Mouse (Mus musculus): ENCODE measurements around the gene Pth1r. TPM values are rescaled to one million over a fixed set of nuclear protein-coding genes. Genes with fewer than 3 reads are reported as not detected.

Gene Pth1r
- 7.4 and 11.0 TPM in 2 replicates for total RNA-seq (2014; rRNA removed)
- polyA plus RNA-seq (2012; rRNA removed): 24.4 and 28.1 TPM in 2 replicates

- 77% methylated on average over 7 of the region's 7 CpGs for WGBS
- Histone ChIP-seq H3K36me3 (ENCODE audit: control insufficient read depth, insufficient read depth, low read length) (no peaks in the 10 kb centered on the region), H3K27me3 (ENCODE audit: control insufficient read depth, insufficient read depth, low read length) (peaks cover 8% of the 10 kb centered on the region), H3K9ac (ENCODE audit: low read depth, low read length) (peak within 1 kb of the TSS; percentile 3), H3K27ac (replicated peaks; ENCODE audit: insufficient read depth, low read depth, low read length) (peak within 1 kb of the TSS; percentile 54; the same call in 1 of the 2 replicates), H3K4me3 (ENCODE audit: insufficient read depth, low read depth, low read length) (peak within 1 kb of the TSS; percentile 28), H3K4me1 (ENCODE audit: control insufficient read depth, insufficient read depth, low read length) (no peaks in the 10 kb centered on the region), H3K79me2 (ENCODE audit: control insufficient read depth, insufficient read depth, low read length) (no peaks in the 10 kb centered on the region)
- TF ChIP-seq POLR2A (IDR thresholded peaks at IDR 0.05; ENCODE audit: extremely low read depth, insufficient read depth, low read length) (no peak), CTCF (IDR thresholded peaks at IDR 0.05; ENCODE audit: low read depth, low read length) (no peak)
- no peak for DNase-seq (ENCODE audit: extremely low read depth, low read depth, low spot score)
These were observed at the start of gene Pth1r for GRCm38 (mm10) chr9:110746961-110747360. Pth1r (minus strand) TSS chr9:110747145.

GRCm38 (mm10) chr9:110790462-110790861 lies 43.5 kb upstream of the Pth1r start:
- 88% methylated on average over 4 of the region's 4 CpGs for WGBS
- TF ChIP-seq CTCF (IDR thresholded peaks at IDR 0.05; ENCODE audit: low read depth, low read length) (no peak), POLR2A (IDR thresholded peaks at IDR 0.05; ENCODE audit: extremely low read depth, insufficient read depth, low read length) (no peak)
- Histone ChIP-seq H3K4me1 (ENCODE audit: control insufficient read depth, insufficient read depth, low read length) (no peaks in the 10 kb centered on the region), H3K36me3 (ENCODE audit: control insufficient read depth, insufficient read depth, low read length) (no peaks in the 10 kb centered on the region), H3K4me3 (ENCODE audit: insufficient read depth, low read depth, low read length) (no peak overlapping the region), H3K27ac (replicated peaks; ENCODE audit: insufficient read depth, low read depth, low read length) (no peak overlapping the region), H3K9ac (ENCODE audit: low read depth, low read length) (no peak overlapping the region), H3K27me3 (ENCODE audit: control insufficient read depth, insufficient read depth, low read length) (no peaks in the 10 kb centered on the region), H3K79me2 (ENCODE audit: control insufficient read depth, insufficient read depth, low read length) (no peaks in the 10 kb centered on the region)
- DNase-seq (ENCODE audit: extremely low read depth, low read depth, low spot score): no peak

GRCm38 (mm10) chr9:110788169-110788568 lies 41.2 kb upstream of the Pth1r start:
- DNase-seq (ENCODE audit: extremely low read depth, low read depth, low spot score): no peak
- Histone ChIP-seq H3K4me3 (ENCODE audit: insufficient read depth, low read depth, low read length) (no peak overlapping the region), H3K4me1 (ENCODE audit: control insufficient read depth, insufficient read depth, low read length) (no peaks in the 10 kb centered on the region), H3K36me3 (ENCODE audit: control insufficient read depth, insufficient read depth, low read length) (no peaks in the 10 kb centered on the region), H3K9ac (ENCODE audit: low read depth, low read length) (no peak overlapping the region), H3K27ac (replicated peaks; ENCODE audit: insufficient read depth, low read depth, low read length) (no peak overlapping the region), H3K27me3 (ENCODE audit: control insufficient read depth, insufficient read depth, low read length) (no peaks in the 10 kb centered on the region), H3K79me2 (ENCODE audit: control insufficient read depth, insufficient read depth, low read length) (no peaks in the 10 kb centered on the region)
- 94% methylated on average over 3 of the region's 3 CpGs for WGBS
- no peak for TF ChIP-seq CTCF (IDR thresholded peaks at IDR 0.05; ENCODE audit: low read depth, low read length)
- TF ChIP-seq POLR2A (IDR thresholded peaks at IDR 0.05; ENCODE audit: extremely low read depth, insufficient read depth, low read length): no peak

- Histone ChIP-seq H3K27me3 (ENCODE audit: control insufficient read depth, insufficient read depth, low read length) (no peaks in the 10 kb centered on the region), H3K27ac (replicated peaks; ENCODE audit: insufficient read depth, low read depth, low read length) (no peak overlapping the region), H3K79me2 (ENCODE audit: control insufficient read depth, insufficient read depth, low read length) (no peaks in the 10 kb centered on the region), H3K4me3 (ENCODE audit: insufficient read depth, low read depth, low read length) (no peak overlapping the region), H3K9ac (ENCODE audit: low read depth, low read length) (no peak overlapping the region), H3K4me1 (ENCODE audit: control insufficient read depth, insufficient read depth, low read length) (peaks cover 9% of the 10 kb centered on the region; the same call in 1 of the 2 replicates), H3K36me3 (ENCODE audit: control insufficient read depth, insufficient read depth, low read length) (no peaks in the 10 kb centered on the region)
- DNase-seq (ENCODE audit: extremely low read depth, low read depth, low spot score): peak; percentile 69
- TF ChIP-seq POLR2A (IDR thresholded peaks at IDR 0.05; ENCODE audit: extremely low read depth, insufficient read depth, low read length) (no peak), CTCF (IDR thresholded peaks at IDR 0.05; ENCODE audit: low read depth, low read length) (no peak)
- WGBS: 10% methylated on average over 1 of the region's 1 CpGs
These were observed 36.7 kb upstream of the Pth1r start for GRCm38 (mm10) chr9:110783611-110784010.

- no peaks in the 10 kb centered on the region for H3K79me2 ChIP-seq (ENCODE audit: control insufficient read depth, insufficient read depth, low read length)
- WGBS: under 1% methylated on average over 23 of the region's 23 CpGs
- peak; percentile 80 for DNase-seq (ENCODE audit: extremely low read depth, low read depth, low spot score)
- TF ChIP-seq POLR2A (IDR thresholded peaks at IDR 0.05; ENCODE audit: extremely low read depth, insufficient read depth, low read length) (no peak), CTCF (IDR thresholded peaks at IDR 0.05; ENCODE audit: low read depth, low read length) (peak; percentile 35; the same call in 1 of the 2 replicates)
- H3K36me3 ChIP-seq (ENCODE audit: control insufficient read depth, insufficient read depth, low read length): no peaks in the 10 kb centered on the region
- peak overlapping the region; percentile 73 for H3K27ac ChIP-seq (replicated peaks; ENCODE audit: insufficient read depth, low read depth, low read length)
- peaks cover 9% of the 10 kb centered on the region; the same call in 1 of the 2 replicates for H3K4me1 ChIP-seq (ENCODE audit: control insufficient read depth, insufficient read depth, low read length)
- no peaks in the 10 kb centered on the region for H3K27me3 ChIP-seq (ENCODE audit: control insufficient read depth, insufficient read depth, low read length)
- peak overlapping the region; percentile 54; the same call in 1 of the 2 replicates for H3K4me3 ChIP-seq (ENCODE audit: insufficient read depth, low read depth, low read length)
- peak overlapping the region; percentile 59 for H3K9ac ChIP-seq (ENCODE audit: low read depth, low read length)
These were observed 34.8 kb upstream of the Pth1r start for GRCm38 (mm10) chr9:110781731-110782130.

GRCm38 (mm10) chr9:110781256-110781721 lies 34.3 kb upstream of the Pth1r start:
- H3K27ac ChIP-seq (replicated peaks; ENCODE audit: insufficient read depth, low read depth, low read length): peak overlapping the region; percentile 73
- peak; percentile 88 for TF ChIP-seq CTCF (IDR thresholded peaks at IDR 0.05; ENCODE audit: low read depth, low read length)
- TF ChIP-seq POLR2A (IDR thresholded peaks at IDR 0.05; ENCODE audit: extremely low read depth, insufficient read depth, low read length): no peak
- H3K79me2 ChIP-seq (ENCODE audit: control insufficient read depth, insufficient read depth, low read length): no peaks in the 10 kb centered on the region
- WGBS: under 1% methylated on average over 43 of the region's 43 CpGs
- DNase-seq (ENCODE audit: extremely low read depth, low read depth, low spot score): peak; percentile 82
- H3K4me1 ChIP-seq (ENCODE audit: control insufficient read depth, insufficient read depth, low read length): peaks cover 9% of the 10 kb centered on the region; the same call in 1 of the 2 replicates
- H3K4me3 ChIP-seq (ENCODE audit: insufficient read depth, low read depth, low read length): peak overlapping the region; percentile 54; the same call in 1 of the 2 replicates
- H3K27me3 ChIP-seq (ENCODE audit: control insufficient read depth, insufficient read depth, low read length): no peaks in the 10 kb centered on the region
- H3K36me3 ChIP-seq (ENCODE audit: control insufficient read depth, insufficient read depth, low read length): no peaks in the 10 kb centered on the region
- peak overlapping the region; percentile 60 for H3K9ac ChIP-seq (ENCODE audit: low read depth, low read length)
